Mouse (Mus musculus) midbrain, embryonic 15.5 days (tissue): ENCODE data around the gene Mocs1. TPM values are rescaled to one million over a fixed set of nuclear protein-coding genes. Genes with fewer than 3 reads are reported as not detected.

Experiments
- ATAC-seq: fragments of 200-750 bp; cut with Nextera tagmentation; replicated peaks from 2 replicates; pipeline ENCODE4 v1.8.0; 2017; ENCODE audit warnings: moderate TSS enrichment
- H3K27ac ChIP-seq: fragments of 300-500 bp; sonication (generic); 2 replicates; pipeline ENCODE4 v1.5.1; 2015; ENCODE audit warnings: mild to moderate bottlenecking, inconsistent platforms
- H3K27me3 ChIP-seq: fragments of 300-500 bp; sonication (generic); replicated peaks from 2 replicates; pipeline ENCODE4 v1.6.1; 2015; ENCODE audit warnings: inconsistent platforms
- H3K36me3 ChIP-seq: fragments of 300-500 bp; sonication (generic); replicated peaks from 2 replicates; pipeline ENCODE4 v1.6.1; 2015; ENCODE audit warnings: inconsistent platforms
- H3K4me1 ChIP-seq: fragments of 300-500 bp; sonication (generic); 2 replicates; pipeline ENCODE4 v1.6.1; 2015; ENCODE audit warnings: inconsistent platforms
- H3K4me2 ChIP-seq: fragments of 300-500 bp; sonication (generic); 2 replicates; pipeline ENCODE4 v1.6.1; 2015; ENCODE audit warnings: inconsistent platforms, mild to moderate bottlenecking, moderate library complexity
- H3K4me3 ChIP-seq: fragments of 300-500 bp; sonication (generic); 2 replicates; pipeline ENCODE4 v1.5.1; 2015; ENCODE audit warnings: mild to moderate bottlenecking, inconsistent platforms
- H3K9ac ChIP-seq: fragments of 300-500 bp; sonication (generic); 2 replicates; pipeline ENCODE4 v1.6.1; 2015; ENCODE audit warnings: mild to moderate bottlenecking, inconsistent platforms
- H3K9me3 ChIP-seq: fragments of 300-500 bp; sonication (generic); 2 replicates; pipeline ENCODE4 v1.6.1; 2016; ENCODE audit warnings: inconsistent platforms
- WGBS: fragments of 180-500 bp; shearing (Covaris S2); methylation state at CpG from one replicate; pipeline ENCODE4 v1.1.7; 2015; ENCODE audit warnings: mixed read lengths; 5-methylcytosine and 5-hydroxymethylcytosine counted together
- polyA plus RNA-seq: library from polyadenylated mRNA; unstranded; fragments of >200 nt; fragmentation: Nextera tagmentation; extraction: Ambion mirVana; gene quantifications from 2 replicates; pipeline ENCODE4 v1.2.1, GENCODE M21; 2015

Gene Mocs1
- polyA plus RNA-seq, 1 experiment from 2014 or later, result 5.8 TPM

DNA sequence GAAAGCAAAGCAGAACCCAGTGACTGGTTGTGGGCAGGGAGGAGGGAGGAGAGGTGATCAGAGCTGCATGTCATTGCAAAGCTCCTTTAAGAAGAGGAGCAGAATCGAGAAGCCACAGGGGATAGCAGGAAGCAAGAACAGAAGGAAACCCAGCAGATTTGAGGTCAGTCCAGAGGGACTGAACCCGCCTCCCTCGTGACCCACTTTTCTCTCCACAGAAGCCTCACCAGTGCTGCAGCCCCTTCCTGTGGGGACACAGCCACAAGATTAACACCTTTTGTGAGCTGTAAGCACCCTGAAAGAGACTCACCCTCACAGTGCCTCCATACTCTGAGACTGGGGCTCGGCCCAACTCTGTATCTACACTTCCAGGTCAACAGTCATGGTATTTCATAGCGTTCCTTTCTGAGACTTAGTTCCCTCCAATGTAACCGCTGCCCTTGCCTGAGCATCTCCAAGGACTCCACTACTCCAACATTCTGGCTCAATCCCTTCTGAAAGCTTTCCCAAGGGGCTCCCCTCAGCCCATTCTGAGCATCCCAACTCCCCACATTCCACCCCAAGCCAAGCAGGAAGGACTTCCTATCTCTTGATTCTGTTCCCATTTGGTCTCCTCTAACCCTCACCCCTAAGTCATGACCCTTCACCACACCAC is 75.2 kb downstream of the Mocs1 start:
- WGBS, result 80% methylated on average over 6 of the region's 6 CpGs
- Histone ChIP-seq H3K27ac (no peak overlapping the region), H3K9ac (no peak overlapping the region), H3K4me1 (no peaks in the 10 kb centered on the region), H3K27me3 (no peaks in the 10 kb centered on the region), H3K4me3 (no peak overlapping the region), H3K9me3 (no peaks in the 10 kb centered on the region), H3K36me3 (no peaks in the 10 kb centered on the region), H3K4me2 (no peak overlapping the region)
- no peak for ATAC-seq

Other genes with a start within 250 kb of the Mocs1 start
- gene Daam2, start 136.0 kb downstream of the Mocs1 start, polyA plus RNA-seq, result 2.0 and 2.1 TPM in 2 replicates
- gene Kif6, start 186.8 kb downstream of the Mocs1 start, polyA plus RNA-seq, result 2.3 and 2.8 TPM in 2 replicates